Mouse (Mus musculus): ENCODE results near the gene Anks1. TPM values are rescaled to one million over a fixed set of nuclear protein-coding genes. Genes with fewer than 3 reads are reported as not detected.

Gene Anks1
- polyA plus RNA-seq, 1 experiment from 2014 or later, result 18.0 TPM

- DNase-seq (ENCODE audit: low spot score), result no peak
- no peak overlapping the region for H3K4me3 ChIP-seq
- no peak overlapping the region for H3K27ac ChIP-seq (replicated peaks)
- H3K27me3 ChIP-seq (replicated peaks; ENCODE audit: low read depth, poor library complexity, severe bottlenecking), result peaks cover 43% of the 10 kb centered on the region
- no peaks in the 10 kb centered on the region for H3K9me3 ChIP-seq
- H3K36me3 ChIP-seq (replicated peaks), result no peaks in the 10 kb centered on the region
- peaks cover 53% of the 10 kb centered on the region for H3K4me1 ChIP-seq
- WGBS, result 77% methylated on average over 13 of the region's 13 CpGs
These were observed 173.8 kb downstream of the Anks1 start for GRCm38 (mm10) chr17:28082863-28083262.

DNA sequence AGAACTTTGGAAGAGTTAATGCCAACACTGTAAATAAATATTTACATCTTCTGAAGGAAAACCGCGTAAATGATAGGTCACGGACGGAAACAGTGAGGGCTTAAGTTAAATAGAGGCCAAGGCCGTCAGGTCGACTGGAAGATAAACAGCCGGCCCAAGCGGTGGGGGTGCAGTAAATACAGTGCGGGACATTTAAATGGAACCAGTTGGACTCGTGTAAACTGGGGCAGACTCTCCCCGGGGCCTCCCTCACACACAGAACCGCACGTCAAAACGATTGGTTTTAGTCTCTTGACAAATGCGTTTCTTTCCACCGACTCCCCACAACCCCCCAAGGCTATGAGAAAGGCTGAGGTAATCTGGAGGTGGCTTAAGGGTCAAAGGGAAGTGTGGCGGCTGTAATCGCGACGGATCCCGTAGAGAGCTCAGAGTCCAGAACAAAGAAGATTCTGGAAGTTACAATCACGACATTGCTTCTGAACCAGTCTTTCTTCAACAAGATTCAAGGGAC lies 175.3 kb downstream of the Anks1 start:
- peak overlapping the region; percentile 61; the same call in 1 of the 2 replicates for H3K27ac ChIP-seq (replicated peaks)
- no peak for DNase-seq (ENCODE audit: low spot score)
- peaks cover 51% of the 10 kb centered on the region for H3K4me1 ChIP-seq
- no peaks in the 10 kb centered on the region for H3K9me3 ChIP-seq
- WGBS, result 18% methylated on average over 22 of the region's 22 CpGs
- H3K27me3 ChIP-seq (replicated peaks; ENCODE audit: low read depth, poor library complexity, severe bottlenecking), result peaks cover 40% of the 10 kb centered on the region
- H3K4me3 ChIP-seq, result 0 out of 2 replicates have a peak overlapping the region, but pooled peaks have one; percentile 11
- no peaks in the 10 kb centered on the region for H3K36me3 ChIP-seq (replicated peaks)

DNA sequence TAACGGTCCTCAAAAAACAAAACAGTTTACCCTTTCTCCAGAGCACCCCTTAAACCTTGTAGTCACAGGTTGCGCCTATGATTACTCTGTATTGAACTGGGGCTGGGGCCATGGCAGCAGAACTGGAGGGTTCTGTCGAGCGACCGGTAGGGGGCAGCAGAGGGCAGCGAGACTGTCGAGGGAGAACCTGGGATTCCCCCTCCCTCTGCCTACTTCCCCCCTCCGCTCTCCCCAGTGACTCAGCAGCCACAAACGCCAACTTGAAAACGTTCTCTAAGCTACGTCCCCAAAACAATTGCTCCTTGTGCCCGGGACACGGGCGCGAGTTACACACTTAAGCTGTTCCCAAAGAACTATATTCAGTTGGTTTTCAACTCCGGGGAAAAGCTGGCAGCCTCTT lies 175.9 kb downstream of the Anks1 start:
- DNase-seq (ENCODE audit: low spot score), result peak; percentile 95
- Histone ChIP-seq H3K4me3 (peak overlapping the region; percentile 34; the same call in 1 of the 2 replicates), H3K36me3 (replicated peaks) (no peaks in the 10 kb centered on the region), H3K27me3 (replicated peaks; ENCODE audit: low read depth, poor library complexity, severe bottlenecking) (peaks cover 37% of the 10 kb centered on the region), H3K9me3 (no peaks in the 10 kb centered on the region), H3K4me1 (peaks cover 46% of the 10 kb centered on the region), H3K27ac (replicated peaks) (peak overlapping the region; percentile 61; the same call in 1 of the 2 replicates)
- 2% methylated on average over 16 of the region's 16 CpGs for WGBS

DNA sequence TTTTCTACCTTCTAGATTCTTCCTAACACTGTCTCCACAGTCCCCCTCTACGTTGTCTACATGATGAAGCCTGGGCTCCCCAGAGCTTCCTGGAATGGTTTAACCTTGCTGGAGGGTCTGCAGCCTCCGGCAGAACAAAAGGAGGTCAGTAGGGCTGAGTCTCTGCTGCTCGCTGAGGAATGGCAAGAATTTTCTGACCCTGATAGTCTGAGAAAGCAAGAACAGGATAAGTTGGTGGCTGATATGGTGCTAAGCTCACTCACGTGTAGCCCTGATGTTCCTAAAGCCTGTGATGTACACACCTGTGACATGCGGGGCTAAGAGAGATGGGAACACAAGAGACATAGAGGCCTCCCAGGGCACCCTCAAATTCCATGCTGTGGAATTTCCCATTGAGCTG lies 178.3 kb downstream of the Anks1 start:
- peaks cover 3% of the 10 kb centered on the region; the same call in 1 of the 2 replicates for H3K9me3 ChIP-seq
- H3K27ac ChIP-seq (replicated peaks), result peak overlapping the region; percentile 72
- peaks cover 21% of the 10 kb centered on the region for H3K27me3 ChIP-seq (replicated peaks; ENCODE audit: low read depth, poor library complexity, severe bottlenecking)
- no peaks in the 10 kb centered on the region for H3K36me3 ChIP-seq (replicated peaks)
- peak; percentile 57 for DNase-seq (ENCODE audit: low spot score)
- H3K4me1 ChIP-seq, result peaks cover 37% of the 10 kb centered on the region
- 12% methylated on average over 5 of the region's 5 CpGs for WGBS
- H3K4me3 ChIP-seq, result 0 out of 2 replicates have a peak overlapping the region, but pooled peaks have one; percentile 23

DNA sequence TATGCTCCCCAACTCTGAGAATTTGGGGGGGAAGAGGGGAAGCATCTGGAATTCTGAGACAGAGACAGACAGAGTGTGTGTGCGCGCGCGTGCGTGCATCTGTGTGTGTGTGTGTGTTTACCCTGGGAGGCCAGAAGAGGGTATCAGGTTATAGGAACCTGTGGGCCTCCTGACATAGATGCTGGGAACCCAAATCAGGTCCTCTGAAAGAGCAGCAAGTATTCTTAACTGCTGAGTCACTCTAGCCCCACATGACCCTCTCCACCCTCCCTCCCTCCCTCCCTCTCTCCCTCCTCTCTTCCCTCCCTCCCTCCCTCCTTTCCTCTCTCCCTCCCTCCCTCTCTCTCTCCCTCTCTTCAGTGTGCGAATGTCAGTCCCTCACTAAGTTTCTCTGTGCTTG lies 179.6 kb downstream of the Anks1 start:
- H3K27me3 ChIP-seq (replicated peaks; ENCODE audit: low read depth, poor library complexity, severe bottlenecking), result peaks cover 9% of the 10 kb centered on the region
- H3K36me3 ChIP-seq (replicated peaks), result no peaks in the 10 kb centered on the region
- H3K27ac ChIP-seq (replicated peaks), result no peak overlapping the region; the same call in 1 of the 2 replicates
- peaks cover 5% of the 10 kb centered on the region; the same call in 1 of the 2 replicates for H3K9me3 ChIP-seq
- no peak overlapping the region for H3K4me3 ChIP-seq
- 96% methylated on average over 6 of the region's 6 CpGs for WGBS
- DNase-seq (ENCODE audit: low spot score), result no peak
- H3K4me1 ChIP-seq, result peaks cover 35% of the 10 kb centered on the region

GRCm38 (mm10) chr17:28092297-28092696 lies 183.2 kb downstream of the Anks1 start:
- no peak overlapping the region for H3K27ac ChIP-seq (replicated peaks)
- H3K9me3 ChIP-seq, result peaks cover 9% of the 10 kb centered on the region
- no peak overlapping the region for H3K4me3 ChIP-seq
- 92% methylated on average over 2 of the region's 2 CpGs for WGBS
- peaks cover 9% of the 10 kb centered on the region for H3K4me1 ChIP-seq
- no peak for DNase-seq (ENCODE audit: low spot score)
- H3K36me3 ChIP-seq (replicated peaks), result no peaks in the 10 kb centered on the region
- H3K27me3 ChIP-seq (replicated peaks; ENCODE audit: low read depth, poor library complexity, severe bottlenecking), result no peaks in the 10 kb centered on the region

- H3K9me3 ChIP-seq, result peaks cover 9% of the 10 kb centered on the region
- H3K4me3 ChIP-seq, result no peak overlapping the region
- DNase-seq (ENCODE audit: low spot score), result no peak
- no peaks in the 10 kb centered on the region for H3K36me3 ChIP-seq (replicated peaks)
- no peak overlapping the region for H3K27ac ChIP-seq (replicated peaks)
- 89% methylated on average over 3 of the region's 3 CpGs for WGBS
- peaks cover 3% of the 10 kb centered on the region for H3K4me1 ChIP-seq
- H3K27me3 ChIP-seq (replicated peaks; ENCODE audit: low read depth, poor library complexity, severe bottlenecking), result no peaks in the 10 kb centered on the region
These were observed 184.7 kb downstream of the Anks1 start for GRCm38 (mm10) chr17:28093837-28094236.

- no peak for DNase-seq (ENCODE audit: low spot score)
- H3K27me3 ChIP-seq (replicated peaks; ENCODE audit: low read depth, poor library complexity, severe bottlenecking), result no peaks in the 10 kb centered on the region
- peaks cover 13% of the 10 kb centered on the region for H3K4me1 ChIP-seq
- WGBS, result 93% methylated on average over 10 of the region's 10 CpGs
- peaks cover 9% of the 10 kb centered on the region for H3K9me3 ChIP-seq
- no peak overlapping the region for H3K4me3 ChIP-seq
- no peaks in the 10 kb centered on the region for H3K36me3 ChIP-seq (replicated peaks)
- H3K27ac ChIP-seq (replicated peaks), result no peak overlapping the region
These were observed 187.3 kb downstream of the Anks1 start for GRCm38 (mm10) chr17:28096418-28096817.

DNA sequence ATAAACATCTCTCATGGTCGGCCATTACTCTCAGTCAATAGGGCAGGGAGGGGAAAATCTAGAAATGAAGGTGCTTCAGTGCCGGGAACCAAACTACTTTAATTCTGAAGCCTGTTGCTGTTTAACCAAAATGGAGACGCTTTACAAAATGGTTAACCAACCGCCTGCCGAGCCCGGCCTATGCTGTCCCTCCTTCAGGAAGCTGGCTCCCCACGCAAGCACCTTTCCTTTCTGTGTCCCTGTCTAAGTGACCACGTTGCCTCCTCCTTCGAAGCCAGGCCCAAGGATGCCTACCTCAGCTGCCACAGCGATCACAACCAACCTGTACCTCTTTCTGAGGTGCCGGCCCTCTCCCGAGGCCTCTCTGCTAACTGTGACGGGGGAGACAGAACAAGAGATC lies 188.2 kb downstream of the Anks1 start:
- WGBS, result 90% methylated on average over 13 of the region's 13 CpGs
- Histone ChIP-seq H3K27ac (replicated peaks) (0 out of 2 replicates have a peak overlapping the region, but pooled peaks have one; percentile 16), H3K9me3 (peaks cover 8% of the 10 kb centered on the region), H3K4me3 (no peak overlapping the region), H3K36me3 (replicated peaks) (no peaks in the 10 kb centered on the region), H3K27me3 (replicated peaks; ENCODE audit: low read depth, poor library complexity, severe bottlenecking) (no peaks in the 10 kb centered on the region), H3K4me1 (peaks cover 22% of the 10 kb centered on the region)
- DNase-seq (ENCODE audit: low spot score), result no peak

DNA sequence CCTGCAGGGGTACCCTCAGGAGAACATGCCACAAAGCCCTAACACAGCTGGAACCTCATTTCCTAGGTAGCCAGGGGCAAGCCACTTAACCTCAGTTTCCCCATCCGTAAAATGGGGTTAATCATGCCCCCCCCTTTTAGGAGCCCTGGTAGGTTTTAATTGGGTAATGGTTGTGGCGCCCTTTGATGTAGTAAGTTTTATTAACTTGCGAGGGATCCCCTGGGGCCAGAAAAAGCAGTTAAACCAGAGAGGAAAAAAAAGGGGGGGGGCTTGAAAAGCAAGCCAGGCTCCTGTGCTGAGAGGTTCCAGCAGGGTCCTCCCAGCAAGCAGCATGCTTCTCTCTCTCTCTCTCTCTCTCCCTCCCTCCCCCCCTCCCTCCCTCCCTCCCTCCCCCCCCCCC lies 190.0 kb downstream of the Anks1 start:
- H3K4me3 ChIP-seq, result no peak overlapping the region
- H3K4me1 ChIP-seq, result peaks cover 23% of the 10 kb centered on the region
- 45% methylated on average over 3 of the region's 3 CpGs for WGBS
- DNase-seq (ENCODE audit: low spot score), result no peak
- no peak overlapping the region for H3K27ac ChIP-seq (replicated peaks)
- H3K27me3 ChIP-seq (replicated peaks; ENCODE audit: low read depth, poor library complexity, severe bottlenecking), result 0 out of 2 replicates have a peak, but pooled peaks cover 4% of the 10 kb centered on the region
- no peaks in the 10 kb centered on the region for H3K36me3 ChIP-seq (replicated peaks)
- peaks cover under 1% of the 10 kb centered on the region; the same call in 1 of the 2 replicates for H3K9me3 ChIP-seq

- WGBS, result 83% methylated on average over 1 of the region's 1 CpGs
- no peaks in the 10 kb centered on the region for H3K36me3 ChIP-seq (replicated peaks)
- DNase-seq (ENCODE audit: low spot score), result no peak
- H3K4me3 ChIP-seq, result no peak overlapping the region
- peaks cover 23% of the 10 kb centered on the region for H3K4me1 ChIP-seq
- H3K27me3 ChIP-seq (replicated peaks; ENCODE audit: low read depth, poor library complexity, severe bottlenecking), result 0 out of 2 replicates have a peak, but pooled peaks cover 4% of the 10 kb centered on the region
- no peak overlapping the region for H3K27ac ChIP-seq (replicated peaks)
- no peaks in the 10 kb centered on the region for H3K9me3 ChIP-seq
These were observed 191.6 kb downstream of the Anks1 start for GRCm38 (mm10) chr17:28100669-28101068.

- Histone ChIP-seq H3K27ac (replicated peaks) (no peak overlapping the region), H3K9me3 (0 out of 2 replicates have a peak, but pooled peaks cover under 1% of the 10 kb centered on the region), H3K4me3 (no peak overlapping the region), H3K4me1 (peaks cover 23% of the 10 kb centered on the region), H3K27me3 (replicated peaks; ENCODE audit: low read depth, poor library complexity, severe bottlenecking) (0 out of 2 replicates have a peak, but pooled peaks cover 4% of the 10 kb centered on the region), H3K36me3 (replicated peaks) (no peaks in the 10 kb centered on the region)
- no peak for DNase-seq (ENCODE audit: low spot score)
- 69% methylated on average over 12 of the region's 12 CpGs for whole genome bisulfite sequencing
These were observed 192.3 kb downstream of the Anks1 start for GRCm38 (mm10) chr17:28101284-28101887.

DNA sequence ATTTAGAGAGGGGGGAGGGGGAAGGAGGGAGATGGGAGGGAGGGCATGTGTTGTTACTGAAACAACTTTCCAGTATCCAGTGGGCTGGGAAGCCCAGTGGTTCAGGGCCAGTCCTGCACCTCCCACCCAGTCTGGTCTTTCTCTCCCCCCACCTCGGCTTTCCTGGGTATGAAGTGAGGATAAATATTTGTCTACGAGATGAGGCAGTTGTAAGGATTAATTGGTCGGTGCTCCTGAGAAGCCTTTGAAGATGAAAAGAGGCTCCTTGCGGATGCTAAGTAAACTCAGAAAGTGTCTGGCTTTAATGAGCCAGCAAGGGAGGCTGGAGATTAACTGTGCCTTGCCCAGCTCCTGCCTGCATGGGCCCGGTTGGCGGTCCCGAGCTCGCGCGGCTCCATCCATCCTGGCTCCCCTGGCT lies 192.8 kb downstream of the Anks1 start:
- H3K36me3 ChIP-seq (replicated peaks), result no peaks in the 10 kb centered on the region
- 0 out of 2 replicates have a peak, but pooled peaks cover 3% of the 10 kb centered on the region for H3K9me3 ChIP-seq
- 0 out of 2 replicates have a peak, but pooled peaks cover 4% of the 10 kb centered on the region for H3K27me3 ChIP-seq (replicated peaks; ENCODE audit: low read depth, poor library complexity, severe bottlenecking)
- DNase-seq (ENCODE audit: low spot score), result no peak
- H3K27ac ChIP-seq (replicated peaks), result no peak overlapping the region
- no peak overlapping the region for H3K4me3 ChIP-seq
- H3K4me1 ChIP-seq, result peaks cover 28% of the 10 kb centered on the region
- 31% methylated on average over 10 of the region's 10 CpGs for WGBS
